Mouse (Mus musculus) liver, embryonic 12.5 days (tissue): ENCODE results near the gene Gm29427. TPM values are rescaled to one million over a fixed set of nuclear protein-coding genes. Genes with fewer than 3 reads are reported as not detected.

ENCODE experiments used
- ATAC-seq: fragments of 200-750 bp; cut with Nextera tagmentation; 2 replicates; pipeline ENCODE4 v1.8.0; 2017; ENCODE audit warnings: moderate number of reproducible peaks, mild to moderate bottlenecking, moderate library complexity
- H3K27ac ChIP-seq: fragments of 300-500 bp; sonication (generic); 2 replicates; pipeline ENCODE4 v1.5.1; 2016; ENCODE audit warnings: mild to moderate bottlenecking
- H3K27me3 ChIP-seq: fragments of 300-500 bp; sonication (generic); replicated peaks from 2 replicates; pipeline ENCODE4 v1.6.1; 2016; ENCODE audit warnings: mild to moderate bottlenecking, moderate library complexity
- H3K36me3 ChIP-seq: fragments of 300-500 bp; sonication (generic); 2 replicates; pipeline ENCODE4 v1.6.1; 2016; ENCODE audit warnings: mild to moderate bottlenecking, moderate library complexity
- H3K4me1 ChIP-seq: fragments of 300-500 bp; sonication (generic); 2 replicates; pipeline ENCODE4 v1.6.1; 2016
- H3K4me2 ChIP-seq: fragments of 300-500 bp; sonication (generic); 2 replicates; pipeline ENCODE4 v1.6.1; 2016; ENCODE audit warnings: mild to moderate bottlenecking, moderate library complexity
- H3K4me3 ChIP-seq: fragments of 300-500 bp; sonication (generic); 2 replicates; pipeline ENCODE4 v1.5.1; 2016; ENCODE audit warnings: mild to moderate bottlenecking, moderate library complexity
- H3K9ac ChIP-seq: fragments of 300-500 bp; sonication (generic); 2 replicates; pipeline ENCODE4 v1.6.1; 2016; ENCODE audit warnings: mild to moderate bottlenecking, moderate library complexity
- H3K9me3 ChIP-seq: fragments of 300-500 bp; sonication (generic); replicated peaks from 2 replicates; pipeline ENCODE4 v1.6.1; 2016; ENCODE audit warnings: mild to moderate bottlenecking, moderate library complexity
- WGBS: fragments of 180-500 bp; shearing (Covaris S2); methylation state at CpG from one replicate; pipeline ENCODE4 v1.1.7; 2016; ENCODE audit not compliant: insufficient replicate concordance; 5-methylcytosine and 5-hydroxymethylcytosine counted together
- polyA plus RNA-seq: library from polyadenylated mRNA; unstranded; fragments of >200 nt; fragmentation: Nextera tagmentation; extraction: Ambion mirVana; gene quantifications from 2 replicates; pipeline ENCODE4 v1.2.1, GENCODE M21; 2016

The Gm29427 gene
- polyA plus RNA-seq, result not detected in 2 replicates

DNA sequence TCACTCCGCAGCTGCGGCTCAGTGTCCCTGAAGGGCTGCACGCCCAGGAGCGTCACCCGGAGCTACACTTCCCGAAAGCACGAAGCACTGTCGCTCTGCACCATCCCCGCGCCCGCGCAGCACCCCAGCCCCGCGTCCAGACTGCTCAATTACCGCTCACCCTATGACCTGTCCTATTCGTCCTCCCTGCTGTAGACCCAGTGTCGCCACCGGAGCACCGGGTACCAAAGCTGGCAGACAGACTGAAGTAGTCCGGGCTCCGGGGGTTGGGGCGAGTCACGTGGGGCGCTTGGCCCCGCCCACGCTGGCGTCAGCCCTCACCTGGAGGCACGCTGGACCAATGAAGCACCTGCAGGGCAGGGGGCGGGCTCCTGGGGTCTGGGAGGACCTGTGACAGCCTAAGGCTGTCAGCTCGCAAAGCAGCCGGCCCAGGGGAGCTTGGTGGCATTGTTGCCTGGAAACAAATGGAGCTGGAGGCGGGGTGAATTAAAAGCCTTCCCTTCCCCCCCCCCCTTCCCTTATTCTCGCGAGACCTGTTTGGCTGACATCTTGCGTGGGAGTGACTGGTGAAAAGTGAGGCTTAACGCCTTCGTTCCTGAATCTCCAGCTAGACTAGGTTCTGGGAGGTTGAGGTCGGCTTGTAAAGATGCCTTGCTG lies at the start of gene Gm29427:
Gene Gm29427, minus strand, starts transcription at position 239 of the 657 bp plus-strand sequence.
- peaks cover 44% of the 10 kb centered on the region for H3K4me1 ChIP-seq
- no peaks in the 10 kb centered on the region for H3K27me3 ChIP-seq
- peak within 1 kb of the TSS; percentile 92 for H3K27ac ChIP-seq
- 2% methylated on average over 38 of the region's 38 CpGs for WGBS
- H3K9me3 ChIP-seq, result no peaks in the 10 kb centered on the region
- peak within 1 kb of the TSS; percentile 95 for H3K9ac ChIP-seq
- peak within 1 kb of the TSS; percentile 86 for H3K4me2 ChIP-seq
- H3K4me3 ChIP-seq, result peak within 1 kb of the TSS; percentile 84
- peaks cover 38% of the 10 kb centered on the region for H3K36me3 ChIP-seq
- ATAC-seq, result peak; percentile 91

DNA sequence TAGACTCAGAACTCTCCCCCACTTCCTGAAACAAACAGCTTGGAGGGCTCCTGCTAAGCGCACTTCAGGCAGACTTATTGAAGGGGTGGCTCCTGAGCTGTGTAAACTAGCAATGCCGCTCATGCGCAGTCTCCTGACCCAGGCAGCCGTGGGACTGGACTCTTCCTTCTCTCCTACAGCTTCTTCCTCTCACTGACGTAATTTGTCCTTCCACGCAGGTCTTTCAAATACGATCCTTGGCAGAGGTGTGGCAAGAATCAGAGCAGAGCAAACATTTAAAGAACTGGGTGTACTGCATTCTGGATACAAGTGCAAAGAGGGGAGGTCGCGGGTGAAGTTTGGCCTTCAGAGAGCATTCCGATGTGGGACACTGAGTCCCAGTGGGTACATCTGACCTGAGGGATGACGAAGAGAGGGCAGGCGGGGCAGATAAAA lies 48.4 kb upstream of the Gm29427 start:
- 72% methylated on average over 12 of the region's 12 CpGs for WGBS
- Histone ChIP-seq H3K4me2 (no peak overlapping the region), H3K4me3 (no peak overlapping the region), H3K9me3 (no peaks in the 10 kb centered on the region), H3K27me3 (no peaks in the 10 kb centered on the region), H3K4me1 (peaks cover 33% of the 10 kb centered on the region), H3K9ac (no peak overlapping the region), H3K36me3 (no peaks in the 10 kb centered on the region), H3K27ac (0 out of 2 replicates have a peak overlapping the region, but pooled peaks have one; percentile 13)
- ATAC-seq, result no peak

DNA sequence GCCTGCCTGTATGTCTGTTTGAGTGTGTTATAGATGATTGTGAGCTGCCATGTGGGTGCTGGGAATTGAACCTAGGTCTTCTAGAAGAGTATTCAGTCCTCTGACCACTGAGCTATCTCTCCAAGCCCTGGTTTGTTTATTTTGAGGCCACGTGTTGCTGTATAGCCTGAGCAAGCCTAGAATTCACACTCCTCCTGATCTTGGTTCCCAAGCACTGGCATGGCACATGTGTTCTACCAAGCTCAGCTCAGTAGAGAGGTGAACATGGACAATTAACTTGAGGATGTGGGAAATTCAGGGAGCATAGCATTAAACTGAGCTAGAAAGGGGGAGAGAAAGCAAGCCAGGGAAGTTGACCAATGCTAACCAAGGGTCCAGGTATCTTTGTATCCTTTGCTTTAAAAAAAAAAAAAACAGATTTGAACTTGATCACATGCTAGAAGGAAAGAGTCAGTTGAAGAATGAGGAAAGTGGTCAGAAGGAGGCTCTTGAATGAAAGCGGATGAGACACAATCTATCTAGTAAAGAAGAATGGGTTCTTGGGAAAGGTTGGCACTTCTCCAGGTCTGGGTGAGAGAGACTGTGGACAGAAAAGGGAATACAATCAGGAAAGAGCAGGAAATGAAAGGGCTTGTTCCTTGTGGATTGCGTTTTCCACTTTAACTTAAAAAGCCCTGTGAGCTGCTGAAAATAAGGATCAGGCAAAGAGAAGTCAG lies 46.6 kb upstream of the Gm29427 start:
- no peak overlapping the region for H3K27ac ChIP-seq
- H3K36me3 ChIP-seq, result no peaks in the 10 kb centered on the region
- H3K4me3 ChIP-seq, result no peak overlapping the region
- no peak overlapping the region for H3K4me2 ChIP-seq
- no peaks in the 10 kb centered on the region for H3K9me3 ChIP-seq
- no peak for ATAC-seq
- peaks cover 31% of the 10 kb centered on the region for H3K4me1 ChIP-seq
- H3K27me3 ChIP-seq, result no peaks in the 10 kb centered on the region
- no peak overlapping the region for H3K9ac ChIP-seq
- 71% methylated on average over 3 of the region's 3 CpGs for WGBS

DNA sequence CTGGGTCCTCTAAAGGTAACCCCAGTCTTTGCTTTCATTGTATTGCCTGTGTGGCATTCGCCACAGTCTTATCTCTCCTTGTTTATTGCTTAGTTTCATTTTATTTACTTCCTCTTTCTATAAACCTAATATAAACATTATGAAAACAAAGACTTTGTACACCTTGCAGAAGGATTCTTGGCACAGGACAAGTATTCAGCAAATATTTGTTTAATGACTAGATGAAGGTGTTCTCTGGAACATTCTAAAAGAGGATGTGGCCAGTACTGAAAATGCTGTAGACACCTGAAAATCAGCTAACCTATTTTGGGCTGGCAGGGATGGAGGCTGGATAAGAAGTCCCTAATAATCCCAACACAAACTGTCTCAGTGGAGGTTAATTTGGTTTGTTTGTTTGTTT lies 46.0 kb upstream of the Gm29427 start:
- ATAC-seq, result no peak
- Histone ChIP-seq H3K4me2 (no peak overlapping the region), H3K36me3 (no peaks in the 10 kb centered on the region), H3K9ac (no peak overlapping the region), H3K4me1 (peaks cover 25% of the 10 kb centered on the region), H3K4me3 (no peak overlapping the region), H3K27ac (no peak overlapping the region), H3K27me3 (no peaks in the 10 kb centered on the region), H3K9me3 (no peaks in the 10 kb centered on the region)
- WGBS, result 71% methylated on average over 1 of the region's 1 CpGs

DNA sequence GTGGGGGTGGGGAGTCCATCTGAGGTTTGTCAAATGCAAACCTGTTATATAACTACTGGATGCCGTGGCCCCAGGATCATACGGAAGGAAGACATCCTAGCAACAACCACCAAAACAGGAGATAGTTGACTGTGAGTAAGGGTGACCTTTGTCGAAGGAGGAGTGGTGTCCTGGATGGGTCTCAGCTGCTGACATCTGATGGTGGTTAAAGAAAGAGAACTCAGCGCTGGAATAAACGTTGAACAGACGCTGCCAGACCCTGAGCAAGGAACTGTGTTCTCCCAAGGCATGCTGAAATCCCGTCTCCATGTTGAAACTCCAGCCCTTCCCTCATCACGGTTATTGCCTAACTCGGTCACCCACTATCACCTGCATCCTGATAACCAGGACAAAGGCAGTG lies 44.1 kb upstream of the Gm29427 start:
- Histone ChIP-seq H3K27ac (no peak overlapping the region), H3K9ac (no peak overlapping the region), H3K36me3 (no peaks in the 10 kb centered on the region), H3K27me3 (no peaks in the 10 kb centered on the region), H3K4me1 (peaks cover 22% of the 10 kb centered on the region), H3K9me3 (no peaks in the 10 kb centered on the region), H3K4me3 (no peak overlapping the region), H3K4me2 (no peak overlapping the region)
- ATAC-seq, result no peak
- 58% methylated on average over 9 of the region's 9 CpGs for WGBS

DNA sequence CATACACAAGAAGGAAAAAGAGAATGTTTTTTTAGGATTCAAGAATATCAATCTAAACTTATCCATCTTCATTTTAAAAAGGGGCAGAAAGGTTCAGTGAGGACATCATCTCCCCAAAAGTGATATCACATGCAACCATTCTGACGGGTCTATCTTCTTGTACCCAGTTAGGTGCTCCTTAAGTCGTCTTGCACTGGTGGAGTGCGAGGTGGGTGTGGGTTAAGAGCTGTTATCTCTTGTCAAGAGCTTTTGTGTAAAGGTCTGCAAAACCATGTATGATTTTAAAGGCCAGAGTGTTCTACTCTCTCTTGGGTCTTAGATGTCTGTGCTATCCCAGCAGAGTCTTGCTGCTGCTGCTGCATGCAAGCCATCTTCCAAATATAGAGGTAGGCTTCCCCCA lies 31.2 kb upstream of the Gm29427 start:
- Histone ChIP-seq H3K27ac (peak overlapping the region; percentile 68), H3K27me3 (no peaks in the 10 kb centered on the region), H3K36me3 (peaks cover 23% of the 10 kb centered on the region), H3K9me3 (no peaks in the 10 kb centered on the region), H3K9ac (0 out of 2 replicates have a peak overlapping the region, but pooled peaks have one; percentile 6), H3K4me1 (peaks cover 58% of the 10 kb centered on the region), H3K4me2 (peak overlapping the region; percentile 2; the same call in 1 of the 2 replicates), H3K4me3 (no peak overlapping the region)
- WGBS, result 23% methylated on average over 3 of the region's 3 CpGs
- ATAC-seq, result peak; percentile 47

DNA sequence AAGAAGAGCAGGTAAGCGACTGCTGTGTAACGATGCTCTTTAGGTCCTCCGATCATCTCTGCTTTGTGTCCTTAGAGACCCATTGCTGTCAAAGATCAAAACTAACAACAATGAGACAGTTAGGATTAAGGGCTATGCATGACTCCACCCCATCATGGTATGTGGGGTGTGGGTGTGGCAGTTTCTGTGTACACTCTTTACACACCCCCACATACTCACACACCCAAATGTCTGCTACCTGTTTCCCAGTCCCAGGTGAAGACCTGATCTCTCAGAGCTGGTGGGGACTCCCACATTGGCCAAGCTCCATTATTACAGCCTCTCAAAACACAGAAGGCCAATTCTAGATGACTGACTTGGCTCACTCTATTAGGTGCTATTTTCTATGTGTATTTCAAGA lies 30.0 kb upstream of the Gm29427 start:
- H3K4me3 ChIP-seq, result no peak overlapping the region
- peaks cover 23% of the 10 kb centered on the region for H3K36me3 ChIP-seq
- peak overlapping the region; percentile 31; the same call in 1 of the 2 replicates for H3K4me2 ChIP-seq
- H3K27me3 ChIP-seq, result no peaks in the 10 kb centered on the region
- ATAC-seq, result no peak
- peak overlapping the region; percentile 22 for H3K9ac ChIP-seq
- H3K4me1 ChIP-seq, result peaks cover 69% of the 10 kb centered on the region
- WGBS, result 89% methylated on average over 3 of the region's 3 CpGs
- no peaks in the 10 kb centered on the region for H3K9me3 ChIP-seq
- H3K27ac ChIP-seq, result peak overlapping the region; percentile 100

DNA sequence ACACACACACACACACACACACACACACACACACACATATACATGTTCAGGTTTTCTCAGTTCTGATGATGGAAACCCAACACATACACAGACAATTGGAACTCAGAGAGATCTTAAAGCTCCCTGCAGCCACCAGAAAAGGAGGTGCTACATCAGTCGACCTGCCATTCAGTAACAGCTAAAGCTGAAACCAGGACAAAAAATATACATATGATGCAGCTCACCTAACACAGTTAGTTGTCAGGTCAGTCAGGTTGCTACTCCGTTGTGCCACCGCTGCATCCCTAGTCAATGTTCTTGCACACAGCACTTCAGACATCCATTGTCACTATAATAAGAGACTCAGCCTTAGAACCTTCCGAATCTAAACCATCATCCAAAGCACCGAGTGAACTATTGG lies 29.4 kb upstream of the Gm29427 start:
- H3K27me3 ChIP-seq, result no peaks in the 10 kb centered on the region
- H3K4me3 ChIP-seq, result no peak overlapping the region
- H3K27ac ChIP-seq, result peak overlapping the region; percentile 100
- peaks cover 75% of the 10 kb centered on the region for H3K4me1 ChIP-seq
- no peaks in the 10 kb centered on the region for H3K9me3 ChIP-seq
- peak overlapping the region; percentile 42 for H3K4me2 ChIP-seq
- ATAC-seq, result no peak
- 79% methylated on average over 5 of the region's 5 CpGs for WGBS
- H3K36me3 ChIP-seq, result peaks cover 23% of the 10 kb centered on the region
- H3K9ac ChIP-seq, result peak overlapping the region; percentile 70

DNA sequence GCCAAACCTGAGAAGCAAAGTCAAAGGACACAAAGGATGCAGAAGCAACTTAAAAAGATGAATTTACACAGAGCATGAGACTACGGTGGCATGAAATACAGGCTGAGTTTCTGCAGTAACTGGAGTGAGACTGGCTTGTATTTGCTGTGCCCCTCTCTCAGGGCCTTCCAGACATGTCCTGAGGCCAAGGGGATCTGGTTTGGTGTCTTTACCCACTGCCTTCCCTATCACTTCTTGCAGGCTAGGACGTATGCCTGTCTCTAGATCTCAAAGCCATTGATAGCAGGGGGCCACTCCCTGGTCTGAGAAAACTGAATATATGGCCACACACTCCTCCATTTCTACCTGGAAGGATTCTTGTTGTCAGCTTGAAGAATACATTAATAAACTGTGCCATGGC lies 28.6 kb upstream of the Gm29427 start:
- Histone ChIP-seq H3K4me1 (peaks cover 82% of the 10 kb centered on the region), H3K4me3 (no peak overlapping the region), H3K27ac (peak overlapping the region; percentile 100), H3K9ac (peak overlapping the region; percentile 70), H3K4me2 (peak overlapping the region; percentile 42), H3K36me3 (peaks cover 23% of the 10 kb centered on the region), H3K27me3 (no peaks in the 10 kb centered on the region), H3K9me3 (no peaks in the 10 kb centered on the region)
- peak; percentile 58 for ATAC-seq
- WGBS, result 32% methylated on average over 2 of the region's 2 CpGs

DNA sequence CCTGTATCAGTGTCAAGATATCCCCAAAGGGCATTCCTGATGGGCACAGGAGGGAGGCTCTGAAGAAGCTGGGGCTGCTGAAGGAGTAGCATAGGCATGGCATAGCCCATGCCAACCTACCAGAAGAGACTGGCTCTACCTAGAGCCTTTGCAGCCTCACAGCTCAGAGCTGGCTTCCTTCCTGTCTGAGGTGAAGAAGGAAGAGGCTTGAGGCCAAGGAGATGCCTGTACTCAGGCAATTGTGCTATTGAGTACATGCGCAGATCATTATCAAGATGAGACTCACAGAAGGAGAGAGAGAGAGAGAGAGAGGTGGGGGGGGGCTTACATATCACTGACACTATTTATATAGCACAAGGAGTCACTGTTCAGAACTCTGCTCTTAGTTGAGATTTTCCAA lies 28.2 kb upstream of the Gm29427 start:
- WGBS, result 35% methylated on average over 1 of the region's 1 CpGs
- no peaks in the 10 kb centered on the region for H3K27me3 ChIP-seq
- no peaks in the 10 kb centered on the region for H3K9me3 ChIP-seq
- H3K36me3 ChIP-seq, result peaks cover 26% of the 10 kb centered on the region
- H3K4me3 ChIP-seq, result no peak overlapping the region
- no peak for ATAC-seq
- H3K4me2 ChIP-seq, result peak overlapping the region; percentile 42
- peaks cover 87% of the 10 kb centered on the region for H3K4me1 ChIP-seq
- peak overlapping the region; percentile 70 for H3K9ac ChIP-seq
- H3K27ac ChIP-seq, result peak overlapping the region; percentile 100

DNA sequence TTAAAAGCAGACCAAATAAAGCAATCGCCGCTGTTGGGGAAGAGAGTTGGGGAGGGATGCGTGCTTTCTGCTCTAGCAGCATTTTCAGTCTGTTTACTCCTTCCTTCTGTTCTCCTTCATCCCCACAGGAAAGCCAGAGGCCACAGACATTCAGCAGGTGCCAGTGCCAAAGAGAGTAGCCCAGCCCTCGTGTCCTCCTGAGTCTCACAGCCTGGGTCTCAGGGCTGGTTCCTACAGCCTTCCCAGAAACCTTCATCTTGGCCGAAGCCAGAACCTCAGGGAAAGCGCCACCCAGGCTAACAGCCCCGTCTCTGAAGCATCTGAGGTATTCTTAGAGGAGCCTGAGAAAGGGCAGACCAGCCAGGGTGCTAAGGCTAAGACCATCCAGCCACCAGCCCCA lies 26.6 kb upstream of the Gm29427 start:
- H3K27ac ChIP-seq, result peak overlapping the region; percentile 100
- no peak overlapping the region for H3K4me3 ChIP-seq
- peak overlapping the region; percentile 70 for H3K9ac ChIP-seq
- peaks cover 39% of the 10 kb centered on the region for H3K36me3 ChIP-seq
- ATAC-seq, result no peak
- peak overlapping the region; percentile 84 for H3K4me2 ChIP-seq
- peaks cover 98% of the 10 kb centered on the region for H3K4me1 ChIP-seq
- H3K9me3 ChIP-seq, result no peaks in the 10 kb centered on the region
- WGBS, result 73% methylated on average over 7 of the region's 7 CpGs
- no peaks in the 10 kb centered on the region for H3K27me3 ChIP-seq
